Mouse (Mus musculus) olfactory bulb, adult 2 months (tissue): ENCODE results near the gene Sdad1. TPM values are rescaled to one million over a fixed set of nuclear protein-coding genes. Genes with fewer than 3 reads are reported as not detected.

Experiments used
- H3K27ac ChIP-seq: fragments of 200-500 bp; 2 replicates; pipeline ENCODE4 v1.5.1; 2012; ENCODE audit warnings: low read depth, low read length; ENCODE audit not compliant: insufficient read depth
- H3K4me1 ChIP-seq: fragments of 200-500 bp; 2 replicates; pipeline ENCODE4 v1.6.1; 2012; ENCODE audit warnings: low read length; ENCODE audit not compliant: control insufficient read depth, insufficient read depth
- H3K4me3 ChIP-seq: fragments of 200-500 bp; 2 replicates; pipeline ENCODE4 v1.5.1; 2012; ENCODE audit warnings: mild to moderate bottlenecking, low read depth, low read length, moderate library complexity; ENCODE audit not compliant: insufficient read depth
- CTCF ChIP-seq: fragments of 200-500 bp; IDR thresholded peaks from 2 replicates; pipeline ENCODE4 v1.5.1; 2012; ENCODE audit warnings: low read depth, mild to moderate bottlenecking, low read length, moderate library complexity; ENCODE audit not compliant: insufficient read depth
- POLR2A ChIP-seq: fragments of 200-500 bp; IDR thresholded peaks from 2 replicates; pipeline ENCODE4 v1.6.1; 2012; ENCODE audit warnings: mild to moderate bottlenecking, low read depth, low read length, moderate library complexity; ENCODE audit not compliant: insufficient read depth
- WGBS: fragments of 180-500 bp; shearing (Covaris S2); methylation state at CpG from one replicate; pipeline ENCODE4 v1.1.7; 2018; 5-methylcytosine and 5-hydroxymethylcytosine counted together
- polyA plus RNA-seq: library from polyadenylated mRNA; stranded (reverse); fragments of >200 nt; gene quantifications from 2 replicates; pipeline ENCODE4 v1.2.4, GENCODE M21; 2012; ENCODE audit warnings: low replicate concordance; ENCODE audit not compliant: missing spikeins, insufficient read depth, insufficient read length

The Sdad1 gene
- polyA plus RNA-seq, 1 experiment = not detected

DNA sequence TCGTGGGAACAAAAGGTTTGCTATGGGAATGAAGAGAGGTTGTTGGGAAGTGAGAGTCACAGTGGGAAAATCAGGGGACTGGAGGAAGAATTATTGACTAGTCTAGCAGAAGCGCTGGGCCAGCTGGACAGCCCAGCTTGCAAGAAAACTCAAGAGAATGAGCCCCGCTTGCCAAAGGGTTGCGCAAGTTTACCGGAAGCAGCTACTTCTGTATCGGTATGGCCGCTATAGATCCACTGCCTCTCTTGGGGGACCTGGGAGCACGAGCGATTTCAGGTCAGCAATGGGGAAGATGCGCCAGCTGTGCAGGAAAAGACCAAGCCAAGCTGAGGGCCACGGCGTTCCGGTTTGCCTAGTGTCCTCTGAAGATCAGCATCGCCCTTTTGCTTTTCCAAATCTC, 8.3 kb upstream of the Sdad1 start:
- 94% methylated on average over 14 of the region's 14 CpGs for WGBS
- TF ChIP-seq POLR2A = no peak
- no peak for TF ChIP-seq CTCF
- Histone ChIP-seq H3K27ac (no peak overlapping the region), H3K4me3 (no peak overlapping the region), H3K4me1 (no peaks in the 10 kb centered on the region)

DNA sequence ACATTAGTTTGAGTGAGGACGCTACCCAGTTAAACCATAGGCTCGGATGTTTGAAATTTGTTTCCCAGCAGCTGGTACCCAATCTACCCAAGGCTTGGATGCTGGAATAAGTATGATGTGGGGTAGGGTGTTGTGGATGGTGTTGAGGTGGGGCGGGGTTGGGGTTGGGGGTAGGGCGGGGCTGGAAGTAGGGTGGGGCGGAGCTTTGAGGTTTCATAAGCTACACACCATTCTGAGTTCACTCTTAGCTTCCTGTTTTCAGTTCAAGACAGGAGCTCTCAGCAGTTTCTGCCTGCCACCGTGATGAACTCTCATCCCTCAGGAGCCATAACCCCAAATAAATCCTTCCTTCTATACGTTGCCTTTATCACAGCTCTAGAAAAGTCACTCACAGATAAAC, 7.8 kb upstream of the Sdad1 start:
- TF ChIP-seq CTCF (no peak), POLR2A (no peak)
- Histone ChIP-seq H3K4me1 (no peaks in the 10 kb centered on the region), H3K27ac (no peak overlapping the region), H3K4me3 (no peak overlapping the region)
- WGBS = 91% methylated on average over 7 of the region's 7 CpGs

GRCm38 (mm10) chr5:92313776-92314175, 3.5 kb upstream of the Sdad1 start:
- peaks cover 4% of the 10 kb centered on the region for H3K4me1 ChIP-seq

GRCm38 (mm10) chr5:92312046-92312715, 1.9 kb upstream of the Sdad1 start:
- H3K27ac ChIP-seq = no peak overlapping the region
- 11% methylated on average over 13 of the region's 13 CpGs for WGBS
- TF ChIP-seq POLR2A = no peak
- TF ChIP-seq CTCF = no peak
- H3K4me3 ChIP-seq = no peak overlapping the region
- H3K4me1 ChIP-seq = peaks cover 4% of the 10 kb centered on the region

More at GRCm38 (mm10) chr5:92313776-92314175, 3.5 kb upstream of the Sdad1 start:
- H3K4me3 ChIP-seq = no peak overlapping the region
- TF ChIP-seq CTCF = no peak
- no peak for TF ChIP-seq POLR2A
- 85% methylated on average over 7 of the region's 7 CpGs for whole genome bisulfite sequencing
- no peak overlapping the region for H3K27ac ChIP-seq

- Histone ChIP-seq H3K4me1 (no peaks in the 10 kb centered on the region), H3K27ac (no peak overlapping the region), H3K4me3 (no peak overlapping the region)
- whole genome bisulfite sequencing = 90% methylated on average over 3 of the region's 3 CpGs
- no peak for TF ChIP-seq POLR2A
- TF ChIP-seq CTCF = no peak
Measured at GRCm38 (mm10) chr5:92304291-92304690, 6.0 kb downstream of the Sdad1 start.

GRCm38 (mm10) chr5:92302149-92302840, 8.0 kb downstream of the Sdad1 start:
- 84% methylated on average over 13 of the region's 13 CpGs for whole genome bisulfite sequencing
- no peaks in the 10 kb centered on the region for H3K4me1 ChIP-seq
- no peak overlapping the region for H3K27ac ChIP-seq
- no peak overlapping the region for H3K4me3 ChIP-seq
- no peak for TF ChIP-seq POLR2A

- no peak for TF ChIP-seq CTCF
- TF ChIP-seq POLR2A = no peak
- WGBS = 79% methylated on average over 2 of the region's 2 CpGs
Measured at GRCm38 (mm10) chr5:92294525-92294924, 15.8 kb downstream of the Sdad1 start.

DNA sequence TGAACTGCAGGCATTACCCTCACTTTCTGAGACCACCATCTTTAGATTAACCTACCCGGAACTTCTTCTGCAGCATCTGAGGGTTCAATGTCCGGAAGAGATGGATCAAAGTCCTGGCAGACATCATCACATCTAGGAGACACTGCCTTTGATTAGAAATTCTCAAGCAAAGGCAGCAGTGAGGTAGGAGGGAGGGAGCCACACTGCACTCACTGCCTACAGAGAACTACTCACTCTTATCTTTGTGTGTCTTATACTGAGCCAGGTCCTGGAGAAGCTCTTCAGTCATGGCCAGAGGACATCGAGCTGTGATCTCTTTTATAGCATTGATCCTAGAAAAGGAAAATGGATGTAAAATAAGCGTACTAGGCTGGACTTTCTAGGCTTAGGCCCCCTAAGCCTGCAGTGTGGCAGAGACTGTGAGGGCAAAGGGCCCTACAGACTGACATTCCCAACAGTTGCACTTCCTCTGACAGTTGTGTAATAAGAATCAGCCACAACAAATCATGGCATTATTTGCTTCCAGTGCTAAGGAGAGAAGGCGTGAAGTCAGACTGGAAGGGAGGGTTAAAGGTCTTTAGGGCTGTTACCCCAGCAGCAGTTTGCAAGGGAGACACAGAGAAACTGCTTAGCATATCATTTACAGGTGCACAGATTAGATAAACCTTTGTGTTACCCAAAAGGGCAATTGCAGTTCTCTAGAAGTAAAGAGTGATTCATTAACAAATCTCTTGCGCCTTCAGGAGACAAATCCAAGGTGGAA, 18.4 kb downstream of the Sdad1 start:
- Histone ChIP-seq H3K4me3 (no peak overlapping the region), H3K4me1 (no peaks in the 10 kb centered on the region), H3K27ac (no peak overlapping the region)
- WGBS = 96% methylated on average over 6 of the region's 6 CpGs
- TF ChIP-seq CTCF = no peak
- TF ChIP-seq POLR2A = no peak

More at GRCm38 (mm10) chr5:92294525-92294924, 15.8 kb downstream of the Sdad1 start:
- Histone ChIP-seq H3K4me1 (no peaks in the 10 kb centered on the region), H3K27ac (no peak overlapping the region), H3K4me3 (no peak overlapping the region)

- Histone ChIP-seq H3K4me1 (no peaks in the 10 kb centered on the region), H3K4me3 (no peak overlapping the region), H3K27ac (no peak overlapping the region)
- no peak for TF ChIP-seq CTCF
- no peak for TF ChIP-seq POLR2A
- WGBS = 88% methylated on average over 6 of the region's 6 CpGs
Measured at GRCm38 (mm10) chr5:92287840-92288239, 22.4 kb downstream of the Sdad1 start.
